Mouse (Mus musculus) left cerebral cortex, postnatal 10 days (tissue): Measurements from ENCODE around the gene Pemt. TPM values are rescaled to one million over a fixed set of nuclear protein-coding genes. Genes with fewer than 3 reads are reported as not detected.

Source experiments
- DNase-seq, 2 experiments: peaks; one replicate each; pipeline ENCODE4 v3.0.0; 2021 to 2022; ENCODE audit warnings: low spot score in 2 of 2, mixed read lengths in 1 of 2; ENCODE audit errors: extremely low spot score in 1 of 2
- intact Hi-C: fragments of 180-260 bp; cut with DNase I; formaldehyde crosslinking; loops from one replicate; pipeline ENCODE4 v1.15.1; 2025
- total RNA-seq, 2 experiments: library from RNA; stranded (reverse); gene quantifications; 2 replicates each; pipeline ENCODE4 v1.2.3; 2021

Pemt gene
- total RNA-seq, 2 experiments from 2014 or later: 6.7 to 8.0 TPM

DNA sequence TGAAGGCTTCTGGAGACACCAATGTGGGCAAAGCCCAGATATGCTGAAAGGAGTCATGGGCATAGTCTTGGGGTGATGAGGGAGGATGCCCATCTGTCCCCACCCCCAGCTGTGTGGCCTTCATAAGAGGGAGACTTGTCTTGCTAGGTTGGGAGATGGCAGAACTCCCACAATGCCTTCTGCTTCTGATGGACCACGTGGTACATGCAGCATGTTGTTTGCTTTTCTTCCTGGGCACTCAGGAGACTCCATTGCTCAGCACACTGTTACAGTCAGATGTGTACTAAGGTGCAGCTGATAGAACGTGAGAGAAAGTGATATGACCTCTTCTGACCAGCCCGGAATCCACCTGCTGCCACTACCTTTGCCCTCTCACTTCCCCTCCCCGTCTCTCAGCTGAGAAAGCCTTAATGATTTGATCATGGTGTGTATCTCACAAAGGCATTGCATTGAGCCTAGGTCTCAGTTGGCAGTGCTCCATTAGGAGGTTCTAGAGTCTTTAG lies 15.3 kb upstream of the Pemt start:
- DNase-seq: no peak
- intact Hi-C loops: no loop called here

DNA sequence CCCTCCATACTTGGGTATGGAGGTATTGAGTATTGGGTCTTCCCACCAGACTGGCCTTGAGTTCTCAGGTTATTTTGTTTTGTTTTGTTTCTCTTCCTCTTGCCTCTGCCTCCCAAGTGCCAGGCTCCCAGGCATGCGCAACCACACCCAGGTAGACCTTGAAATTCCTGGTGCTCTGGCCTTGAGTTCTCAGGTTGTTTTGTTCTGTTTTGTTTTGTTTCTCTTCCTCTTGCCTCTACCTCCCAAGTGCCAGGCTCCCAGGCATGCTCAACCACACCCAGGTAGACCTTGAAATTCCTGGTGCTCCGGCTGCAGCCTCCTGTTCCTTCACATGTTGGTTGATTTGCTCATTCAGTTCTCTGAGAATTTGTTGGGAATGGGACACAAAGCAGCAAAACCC lies 13.7 kb upstream of the Pemt start:
- intact Hi-C loops: no loop called here
- no peak for DNase-seq

DNA sequence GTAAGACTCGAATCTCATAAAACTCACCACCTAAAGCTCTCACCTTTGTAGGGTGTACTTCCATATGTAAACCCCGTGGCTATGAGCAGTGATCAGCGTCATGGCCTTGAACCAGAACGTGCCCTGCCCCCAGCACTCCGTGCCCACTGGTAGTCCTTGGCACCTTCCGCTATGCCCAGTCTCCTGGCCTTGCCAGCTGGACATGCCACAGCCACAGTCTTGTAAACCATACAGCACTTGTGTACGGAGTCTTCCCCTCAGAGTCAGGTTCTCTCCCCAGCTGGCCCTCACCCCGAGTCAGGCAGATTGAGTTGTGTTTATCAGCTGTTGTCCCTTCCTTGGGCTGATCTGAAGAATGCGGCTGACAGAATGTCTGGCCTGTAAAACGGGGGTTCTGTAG lies 12.2 kb upstream of the Pemt start:
- intact Hi-C loops: no loop called here
- DNase-seq: no peak

DNA sequence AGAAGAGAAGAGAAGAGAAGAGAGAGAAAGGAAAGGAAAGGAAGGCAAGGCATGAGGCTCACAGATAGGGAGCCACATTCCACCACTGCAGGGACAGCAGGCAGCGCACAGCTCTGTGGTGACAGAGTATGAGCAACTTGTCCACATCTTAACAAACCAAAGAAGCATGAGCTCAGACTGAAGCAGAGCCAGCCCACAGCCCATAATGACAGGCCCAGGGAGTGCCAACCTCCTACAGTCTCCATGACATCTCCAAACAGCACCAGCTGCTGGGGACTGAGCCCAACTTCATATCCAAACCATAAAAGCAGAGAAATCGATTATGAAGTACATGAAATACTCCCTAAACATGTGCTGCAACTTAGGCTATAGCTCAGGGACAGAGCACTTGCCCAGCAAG lies 11.7 kb upstream of the Pemt start:
- intact Hi-C loops: no loop called here
- peak in 1 of 2 experiments; percentile 27 for DNase-seq

DNA sequence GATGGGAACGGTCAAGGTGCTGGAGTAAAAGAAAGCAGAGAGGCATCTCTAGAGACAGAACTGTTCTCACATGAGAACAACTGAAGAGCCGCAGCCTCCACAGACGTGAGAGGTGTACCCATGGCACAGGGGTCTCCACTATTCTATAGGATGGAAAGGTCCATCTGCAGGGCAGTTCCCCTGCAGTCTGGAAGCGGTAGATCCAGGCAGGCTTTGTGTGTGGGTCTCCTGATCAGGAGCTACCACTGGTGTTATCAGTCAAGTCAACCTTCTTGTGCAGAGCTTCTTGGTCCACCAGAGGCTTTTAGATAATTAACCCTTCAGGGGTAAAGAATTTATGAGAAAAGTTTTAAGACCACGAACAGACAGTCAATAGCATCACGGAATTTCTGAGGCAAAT lies 10.2 kb upstream of the Pemt start:
- no peak for DNase-seq
- intact Hi-C loops: no loop called here

DNA sequence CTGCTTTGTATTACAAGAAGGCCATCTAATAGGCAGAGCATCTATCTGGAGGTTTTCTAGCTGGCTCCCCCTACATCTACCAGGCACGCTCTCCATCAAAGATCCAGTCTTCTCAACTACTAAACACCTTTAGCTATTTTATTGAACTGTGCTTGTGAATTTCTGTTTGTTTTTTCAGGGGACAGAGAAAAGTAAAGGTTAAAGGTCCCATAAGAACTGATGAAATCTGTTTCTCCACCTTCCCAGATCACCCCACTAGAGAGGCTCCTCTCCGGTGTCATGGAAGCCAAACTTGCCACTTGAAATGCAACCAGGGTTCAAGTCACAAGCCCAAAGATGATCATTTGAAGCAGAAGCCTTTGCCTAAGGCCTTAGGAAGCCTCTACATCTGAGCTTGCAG lies 2.6 kb upstream of the Pemt start:
- intact Hi-C loops: no loop called here
- DNase-seq: no peak

DNA sequence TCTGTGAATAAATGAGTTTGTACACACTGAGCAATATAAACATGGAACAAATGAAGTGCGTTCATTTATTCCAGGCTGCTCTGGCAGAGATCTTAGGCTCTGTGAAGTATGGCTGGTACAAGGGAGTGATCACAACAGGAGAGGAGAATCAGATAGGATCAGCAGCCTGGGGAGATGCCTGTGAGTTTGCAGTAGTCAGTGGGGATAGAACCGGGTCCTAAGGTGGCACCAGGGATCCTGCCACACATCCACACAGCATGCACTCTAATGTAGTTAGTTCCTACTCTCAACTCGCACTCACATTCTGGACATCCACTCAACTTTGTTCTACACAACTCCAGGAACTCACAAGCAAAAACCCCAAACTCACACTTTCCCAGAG lies 622 bp downstream of the Pemt start:
- intact Hi-C loops: no loop called here
- DNase-seq: no peak

DNA sequence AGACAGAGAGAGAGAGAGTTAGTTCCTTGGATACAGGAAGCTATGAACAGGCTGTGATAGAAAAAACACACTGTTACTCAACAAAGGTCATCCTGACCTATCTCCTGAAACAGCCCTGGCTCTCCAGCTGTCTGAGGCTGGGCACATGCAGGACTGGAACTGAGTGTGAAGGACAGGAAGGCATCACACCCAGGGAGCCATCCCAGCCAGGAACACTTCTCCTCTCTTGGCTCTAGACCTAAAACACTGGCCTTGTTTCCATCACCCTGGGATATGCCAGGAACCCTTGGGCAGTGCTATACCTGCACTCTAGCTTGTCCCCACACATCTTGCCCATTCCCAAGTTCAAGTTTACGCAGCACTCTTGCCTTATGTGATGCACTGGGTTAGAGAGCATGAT lies 1.5 kb downstream of the Pemt start:
- DNase-seq: no peak
- intact Hi-C loops: no loop called here

DNA sequence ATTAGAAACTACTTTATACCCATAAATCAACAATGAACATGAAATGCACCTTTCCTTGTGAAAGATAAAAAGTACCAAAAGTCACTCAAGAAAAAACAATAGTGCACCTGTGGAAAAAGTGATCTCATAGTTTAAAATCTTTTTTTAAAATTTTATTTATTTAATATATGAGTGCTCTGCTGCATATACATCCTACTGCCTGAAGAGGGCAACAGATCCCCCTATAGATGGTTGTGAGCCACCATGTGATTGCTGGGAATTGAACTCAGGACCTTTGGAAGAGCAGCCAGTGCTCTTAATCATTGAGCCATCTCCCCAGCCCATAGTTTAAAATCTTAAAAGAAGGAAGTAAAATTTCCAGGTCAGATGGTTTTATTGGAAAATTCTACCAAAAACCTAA lies 4.0 kb downstream of the Pemt start:
- intact Hi-C loops: no loop called here
- no peak for DNase-seq

DNA sequence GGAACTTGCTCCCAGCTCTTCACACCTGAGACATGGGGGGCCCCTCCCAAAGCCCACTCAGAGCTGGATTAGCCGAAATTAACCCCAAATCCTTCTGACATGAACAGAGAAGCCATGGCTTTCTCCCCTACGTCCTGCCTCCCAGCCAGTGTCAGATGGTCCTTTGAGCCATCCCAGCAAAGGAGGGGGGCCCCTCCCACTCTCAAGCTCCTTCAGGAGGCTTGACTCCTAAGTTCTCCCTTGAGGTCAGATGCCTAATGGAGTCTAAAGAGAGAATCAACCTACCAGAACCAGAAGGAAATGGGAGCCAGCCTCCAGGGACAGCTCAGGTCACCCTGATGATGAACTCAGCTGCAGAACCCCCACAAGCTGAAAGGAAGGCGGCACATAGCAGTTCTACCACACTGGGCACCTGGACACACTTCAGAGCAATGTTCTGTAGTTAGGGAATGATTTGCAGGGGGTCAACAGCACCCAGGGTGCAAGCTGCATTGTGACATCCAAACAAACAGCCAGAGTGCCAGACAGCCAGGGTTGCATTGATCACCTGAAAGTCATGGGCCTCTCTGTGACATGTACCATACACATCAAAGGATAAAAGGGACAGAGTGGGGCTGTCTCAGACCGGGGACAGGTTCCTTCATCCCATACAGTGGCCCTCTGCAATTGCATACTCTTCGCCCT lies 9.6 kb downstream of the Pemt start:
- intact Hi-C loops: no loop called here
- DNase-seq: no peak

DNA sequence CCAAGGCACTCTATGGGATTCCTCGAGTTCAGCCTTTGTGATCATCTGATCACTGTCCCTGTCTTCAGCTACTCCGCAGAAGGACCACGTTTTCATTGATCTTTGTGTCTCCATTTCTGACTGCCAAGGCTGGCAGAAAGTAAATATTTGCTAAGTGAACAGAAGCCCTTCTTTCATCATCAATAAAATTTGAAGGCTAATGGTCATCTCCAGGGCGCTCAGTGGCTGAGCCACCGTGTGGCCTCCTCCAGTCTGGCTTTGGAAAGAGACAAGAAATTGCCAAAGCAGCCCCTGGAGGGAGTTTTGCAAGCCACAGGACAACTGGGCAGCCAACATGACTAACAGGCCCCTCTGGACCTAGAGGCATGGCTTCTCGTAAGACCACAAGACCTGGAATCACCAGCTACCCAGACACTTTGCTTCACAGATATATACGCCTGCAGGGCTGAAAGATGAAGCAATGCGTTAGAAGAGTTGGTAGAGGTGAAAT lies 11.3 kb downstream of the Pemt start:
- no peak for DNase-seq
- intact Hi-C loops: no loop called here

DNA sequence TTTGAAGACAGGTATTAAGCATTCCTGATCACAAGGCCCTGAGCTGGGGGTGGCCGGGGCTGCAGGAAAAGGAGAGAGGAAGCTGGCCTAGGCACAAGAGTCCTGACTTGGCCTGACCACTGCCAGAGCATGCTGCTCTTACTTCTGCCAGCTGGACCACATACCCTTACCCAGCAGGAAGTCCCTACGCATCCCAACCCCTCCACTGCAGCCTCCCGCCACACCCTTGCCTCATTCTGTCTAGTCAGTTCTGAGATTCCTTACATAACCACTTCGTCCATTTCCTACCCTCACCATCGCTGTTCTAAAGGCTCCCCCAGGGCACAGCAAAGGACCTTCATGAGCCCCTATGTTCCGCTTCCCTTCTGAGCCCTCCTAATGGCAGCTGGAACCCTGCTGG lies 12.0 kb downstream of the Pemt start:
- intact Hi-C loops: no loop called here
- DNase-seq: no peak

DNA sequence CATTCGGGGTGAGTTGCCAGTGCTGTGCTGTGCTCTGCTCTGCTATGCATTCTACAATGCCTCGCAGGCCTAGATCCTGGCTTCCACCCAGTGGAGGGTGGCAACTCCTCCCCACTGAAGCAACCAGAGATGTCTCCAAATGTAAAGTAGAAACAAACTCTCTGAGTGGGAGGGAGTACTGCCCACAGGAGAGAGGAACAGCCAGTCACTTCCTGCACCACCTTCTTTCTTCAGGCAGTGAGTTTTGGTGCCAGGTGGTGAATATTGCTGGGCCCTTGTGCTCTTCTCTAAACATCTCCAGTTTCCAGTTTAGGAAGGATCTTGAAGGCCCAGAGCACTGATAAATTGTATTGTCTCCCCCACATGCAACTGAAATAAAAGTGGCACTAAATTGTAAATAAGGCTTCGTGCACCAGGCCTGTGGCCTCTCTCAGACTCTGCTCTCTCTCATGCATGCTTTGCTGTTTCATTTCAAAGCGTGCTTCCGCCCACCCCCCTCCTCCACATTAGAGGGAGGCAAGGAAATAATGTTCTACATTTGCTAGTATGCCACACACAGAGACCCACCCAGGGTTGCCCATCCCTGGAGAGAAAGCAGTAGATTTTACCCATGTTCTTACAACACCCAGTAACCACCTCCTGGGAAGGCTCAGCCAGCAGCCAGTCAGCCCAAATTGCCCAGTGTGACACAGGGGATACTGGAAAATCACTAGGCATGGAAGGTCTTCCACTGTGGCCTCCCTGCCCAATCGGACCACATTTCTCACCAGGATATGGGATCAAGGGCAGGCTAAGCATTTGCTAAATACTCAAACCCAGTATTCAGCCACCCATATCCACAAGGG lies 13.5 kb downstream of the Pemt start:
- intact Hi-C loops: no loop called here
- no peak for DNase-seq

DNA sequence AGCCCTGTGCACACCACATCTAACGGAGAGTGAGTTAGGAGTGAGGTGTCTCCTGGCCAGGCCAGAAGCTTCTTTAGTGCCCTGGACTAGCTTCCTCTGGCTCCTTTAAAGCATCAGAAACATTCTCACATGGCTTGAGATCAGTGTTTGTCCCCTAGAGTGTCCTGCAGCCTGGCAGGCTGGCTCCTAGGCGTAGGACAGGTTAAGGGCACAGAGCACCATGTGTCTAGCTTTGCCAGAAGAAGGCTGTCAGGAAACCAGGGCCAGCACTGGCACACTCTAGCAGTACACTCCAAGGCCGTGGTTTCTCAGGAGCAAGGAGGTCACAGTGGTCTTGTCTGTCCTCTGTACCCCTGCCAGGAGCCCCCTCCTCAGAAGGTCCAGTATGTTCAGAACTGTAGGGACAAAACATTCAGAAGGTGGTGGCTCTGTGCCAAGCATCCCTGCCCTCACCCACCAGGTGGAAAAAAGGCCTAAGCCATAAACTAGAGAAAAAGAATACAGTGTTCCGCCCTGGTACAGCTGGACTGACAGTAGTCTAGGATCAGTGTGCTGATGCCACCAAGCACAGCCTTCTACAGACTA lies 15.4 kb downstream of the Pemt start:
- DNase-seq: no peak
- intact Hi-C loops: no loop called here

DNA sequence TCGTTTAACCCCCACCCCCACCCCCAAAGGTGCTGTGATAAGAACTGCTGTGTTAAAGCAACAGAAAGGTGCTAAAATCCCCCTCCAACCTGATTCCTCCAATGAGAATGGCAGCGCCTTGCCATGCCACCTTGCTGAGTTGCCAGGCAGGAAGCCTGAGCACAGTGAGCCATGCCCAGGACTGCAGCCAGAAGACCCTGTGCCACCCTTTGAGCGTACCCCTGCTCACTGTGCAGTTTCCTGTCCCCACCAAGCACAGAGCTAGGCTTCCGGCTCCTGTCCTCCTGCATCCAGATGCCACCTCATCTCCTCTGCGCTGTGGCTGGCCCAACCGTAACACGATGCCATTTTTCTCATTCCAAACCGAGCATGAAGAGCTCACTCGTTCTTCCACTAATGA lies 16.3 kb downstream of the Pemt start:
- DNase-seq: no peak
- intact Hi-C loops: no loop called here

DNA sequence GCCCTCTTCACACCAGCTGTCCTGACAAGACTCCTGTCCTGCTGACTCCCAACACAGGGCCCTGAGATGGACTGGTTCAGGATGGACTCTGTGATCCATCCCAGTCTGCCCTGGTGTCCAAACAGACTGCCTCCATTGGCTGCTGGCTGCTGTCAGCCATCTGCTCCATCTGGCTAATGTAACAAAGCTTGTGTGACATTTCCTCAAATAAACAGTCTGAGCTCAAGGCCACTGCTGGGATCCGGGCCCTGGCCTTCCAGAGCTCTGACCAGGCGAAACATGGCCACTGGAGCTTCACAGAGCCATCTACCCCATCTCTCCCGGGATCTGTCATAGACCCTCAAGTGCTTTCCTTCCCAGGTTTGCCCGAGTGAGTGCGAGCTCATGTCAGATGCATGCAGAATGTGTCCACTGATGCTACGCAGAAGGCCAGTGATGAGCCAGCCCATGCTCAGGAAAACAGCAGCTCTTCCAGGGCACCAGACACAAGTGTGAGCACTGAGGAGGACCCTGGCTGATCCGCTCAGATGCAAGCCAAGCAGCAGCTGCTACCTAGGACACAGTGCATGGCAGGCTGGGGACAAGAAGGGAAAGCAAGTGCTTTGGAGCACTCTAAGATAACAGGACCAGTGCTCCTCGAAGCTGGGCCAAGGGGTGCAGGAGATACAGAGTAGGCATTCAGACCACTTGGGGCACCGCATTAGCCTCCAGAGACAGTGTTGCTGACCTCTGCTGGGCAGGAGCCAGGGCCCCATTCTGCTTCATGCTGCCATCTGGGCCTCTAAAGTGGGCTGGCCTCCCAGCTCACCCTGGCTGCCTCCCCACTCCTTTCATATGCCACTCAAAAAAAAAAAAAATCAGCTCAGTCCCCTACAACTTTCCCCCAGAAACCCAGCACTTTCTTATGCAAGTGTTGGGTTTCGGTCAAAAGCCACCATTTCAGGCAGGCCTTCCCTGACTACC lies 18.1 kb downstream of the Pemt start:
- intact Hi-C loops: loop anchor here (1.0 to 2.0 kb wide), 2 partner anchors 63 to 148 kb away; partner anchors contain the start of gene Rasd1
- no peak for DNase-seq

DNA sequence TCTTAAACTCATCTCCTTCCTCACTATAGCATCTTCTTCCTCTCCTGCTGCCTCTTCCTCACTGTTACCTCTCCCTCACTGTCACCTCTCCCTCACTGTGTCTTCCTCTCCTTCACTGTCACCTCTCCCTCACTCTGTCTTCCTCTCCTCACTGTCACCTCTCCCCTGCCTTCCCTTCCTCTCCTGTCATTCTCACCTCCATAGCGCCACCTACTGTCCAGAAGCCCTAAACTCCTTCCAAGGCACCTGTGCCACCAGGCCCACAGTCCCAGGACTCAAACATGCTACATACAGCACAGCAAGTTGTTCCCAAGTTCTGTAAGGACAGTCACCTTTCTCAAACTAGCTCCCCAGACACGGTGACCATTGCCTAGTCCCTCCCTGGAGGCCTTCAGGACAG lies 19.0 kb downstream of the Pemt start:
- DNase-seq: peak; percentile 48 to 80
- intact Hi-C loops: loop anchor here (1.0 to 2.0 kb wide), 2 partner anchors 62 to 147 kb away; partner anchors contain the start of gene Rasd1

DNA sequence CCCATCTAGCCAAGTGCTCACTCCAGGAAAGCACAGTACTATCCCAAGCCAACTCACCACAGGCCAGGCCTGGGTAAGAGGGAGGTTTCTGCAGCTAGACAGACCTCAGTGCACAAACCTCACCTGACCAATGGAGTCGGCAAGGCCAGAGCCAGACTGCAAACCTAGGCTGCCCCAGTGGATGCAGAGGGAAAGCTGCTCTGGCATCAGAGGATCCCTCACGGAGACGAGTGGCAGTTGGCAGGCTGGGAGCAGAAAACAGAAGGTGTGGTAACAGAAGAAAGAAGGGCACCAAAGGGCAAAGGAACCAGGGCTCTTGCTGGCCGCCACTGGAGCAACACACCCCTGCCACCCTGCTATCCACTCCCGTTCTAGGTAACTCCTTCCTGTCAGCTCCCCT lies 20.1 kb downstream of the Pemt start:
- intact Hi-C loops: loop anchor here (2.0 kb wide), 1 partner anchor 61 kb away; the partner anchor contains the start of gene Rasd1

DNA sequence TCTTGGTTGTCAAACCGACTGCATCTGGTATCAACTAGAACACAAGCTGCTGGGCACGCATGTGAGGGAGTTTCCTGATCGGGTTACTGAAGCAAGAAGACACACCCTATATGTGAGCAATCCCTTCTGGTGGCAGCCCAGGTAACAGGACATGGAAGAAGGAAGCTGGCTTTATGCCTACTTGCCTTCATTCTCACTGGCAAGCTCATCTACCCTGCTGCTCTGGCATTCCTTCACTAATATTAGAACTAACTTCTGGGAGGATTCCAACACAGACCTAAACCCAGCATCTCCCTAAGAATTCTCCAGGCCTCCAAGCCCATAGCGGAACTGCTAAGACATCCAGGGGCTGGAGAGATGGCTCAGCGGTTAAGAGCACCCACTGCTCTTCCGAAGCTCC lies 25.1 kb downstream of the Pemt start:
- intact Hi-C loops: no loop called here
- DNase-seq: no peak

More for the DNA sequence above, 20.1 kb downstream of the Pemt start:
- DNase-seq: no peak
